8 mouse cellular contexts compared by ENCODE assay signal in genomic region chr4:59422025-59422783, GRCm38 (mm10). TPM values are rescaled to one million over a fixed set of nuclear protein-coding genes. Genes with fewer than 3 reads are reported as not detected.
A peak's percentile ranks its signal among the peaks of the same experiment; 100 is the strongest.
DNase-seq lines count a peak whose midpoint lies in the region; ATAC-seq lines count a peak whose summit lies in the region.

No protein-coding gene starts in this region.

- H3K9me3 ChIP-seq in kidney, embryonic 14.5 days (ENCODE audit: control insufficient read depth, low read length): no peaks in the 10 kb centered on the region
- H3K9me3 ChIP-seq in midbrain, embryonic 15.5 days: no peaks in the 10 kb centered on the region

- no peak overlapping the region for H3K4me3 ChIP-seq in kidney, embryonic 14.5 days (ENCODE audit: low read length)
- H3K4me3 ChIP-seq in midbrain, embryonic 15.5 days: no peak overlapping the region

- no peak overlapping the region for H3K9ac ChIP-seq in kidney, embryonic 14.5 days (ENCODE audit: low read depth, low read length)
- no peak overlapping the region for H3K9ac ChIP-seq in midbrain, embryonic 15.5 days

- whole genome bisulfite sequencing in kidney, embryonic 14.5 days: 40% methylated on average over 5 of the region's 5 CpGs
- WGBS in midbrain, embryonic 15.5 days: 50% methylated on average over 5 of the region's 5 CpGs

- no peaks in the 10 kb centered on the region for H3K36me3 ChIP-seq in kidney, embryonic 14.5 days (ENCODE audit: control insufficient read depth, insufficient read depth, low read length)
- no peaks in the 10 kb centered on the region for H3K36me3 ChIP-seq in midbrain, embryonic 15.5 days (replicated peaks)

- no peaks in the 10 kb centered on the region for H3K4me1 ChIP-seq in kidney, embryonic 14.5 days (ENCODE audit: control insufficient read depth, insufficient read depth, low read length)
- H3K4me1 ChIP-seq in midbrain, embryonic 15.5 days: no peaks in the 10 kb centered on the region

- intact Hi-C loops in gastrocnemius, postnatal 14 days (cut with DNase I; ENCODE audit: low total_unique reads): no loop called here

- no peak overlapping the region for H3K4me2 ChIP-seq in kidney, embryonic 14.5 days (replicated peaks; ENCODE audit: low read depth, low read length)
- H3K4me2 ChIP-seq in midbrain, embryonic 15.5 days: no peak overlapping the region

- no peak for DNase-seq in kidney, postnatal 36 days
- DNase-seq in adrenal gland, postnatal 36 days: peak; percentile 30 to 42
- DNase-seq in layer of hippocampus, adult 9-11 months: peak; percentile 38
- DNase-seq in thymus, postnatal 36 days: no peak
- no peak for DNase-seq in gastrocnemius, postnatal 14 days

- H3K27ac ChIP-seq in kidney, embryonic 14.5 days (ENCODE audit: low read depth, low read length): peak overlapping the region; percentile 55; the same call in 1 of the 2 replicates
- no peak overlapping the region for H3K27ac ChIP-seq in midbrain, embryonic 15.5 days

- ATAC-seq in kidney, embryonic 14.5 days (ENCODE audit: low FRiP score, low TSS enrichment): no peak
- ATAC-seq in midbrain, embryonic 15.5 days (replicated peaks): peak; percentile 63; the same call in 1 of the 2 replicates
- no peak for ATAC-seq in granulocyte monocyte progenitor cell, adult 5-6 weeks (replicated peaks; ENCODE audit: poor library complexity, severe bottlenecking)

- no peaks in the 10 kb centered on the region for H3K27me3 ChIP-seq in kidney, embryonic 14.5 days (ENCODE audit: control insufficient read depth, insufficient read depth, low read length)
- H3K27me3 ChIP-seq in midbrain, embryonic 15.5 days (replicated peaks): no peaks in the 10 kb centered on the region

RNA-seq across cellular contexts. Expression of gene Susd1, which starts 16.2 kb away (rescaled TPM):
- polyA plus RNA-seq in kidney, embryonic 14.5 days (2014; fragmentation: Nextera tagmentation; extraction: Ambion mirVana): 5.5 and 8.3 TPM in 2 replicates
- 1 to 10 TPM; 2.3 to 4.1 TPM for total RNA-seq in adrenal gland, postnatal 36 days (2021)
- polyA plus RNA-seq in midbrain, embryonic 15.5 days (2015; fragmentation: Nextera tagmentation; extraction: Ambion mirVana): 0.96 and 1.1 TPM in 2 replicates
- 63.2 and 74.8 TPM in 2 replicates for total RNA-seq in granulocyte monocyte progenitor cell, adult 5-6 weeks (2014; fragmentation: Nextera tagmentation)
- total RNA-seq in granulocyte monocyte progenitor cell, adult 5-6 weeks (2017): 94.4 and 95.7 TPM in 2 replicates
- total RNA-seq in gastrocnemius, postnatal 14 days (2021): 1 to 10 TPM in 1 of 2 experiments, under 1 TPM in 1; 0.40 to 1.3 TPM

Comparison
In these comparisons a context has a peak if more than half of its experiments do, and no peak if none do; other contexts are left out.
1. DNase-seq: peak in adrenal gland, postnatal 36 days (2 of 2) and layer of hippocampus, adult 9-11 months (single experiment); none in kidney, postnatal 36 days (0 of 2), thymus, postnatal 36 days (0 of 2) and gastrocnemius, postnatal 14 days (single experiment).
2. RNA of gene Susd1, which starts 16.2 kb away (total RNA-seq): 63.2 to 95.7 TPM in granulocyte monocyte progenitor cell, adult 5-6 weeks; 2.3 to 4.1 TPM in adrenal gland, postnatal 36 days and 0.40 to 1.3 TPM in gastrocnemius, postnatal 14 days; every median in the first group is over 10 times any median in the second.